Mouse (Mus musculus) lung, postnatal 10 days (tissue): Measurements from ENCODE around the gene Fpgs.

Experiments used
- DNase-seq: peaks from one replicate; pipeline ENCODE4 v3.0.0; 2021

Gene Fpgs

GRCm38 (mm10) chr2:32665853-32666252 is 38.1 kb downstream of the Fpgs start:
- no peak for DNase-seq

GRCm38 (mm10) chr2:32665345-32665744 is 38.6 kb downstream of the Fpgs start:
- no peak for DNase-seq

- DNase-seq, result no peak
These were observed 41.7 kb downstream of the Fpgs start for GRCm38 (mm10) chr2:32662291-32662690.

GRCm38 (mm10) chr2:32661509-32662107 is 42.3 kb downstream of the Fpgs start:
- peak; percentile 78 for DNase-seq

- DNase-seq, result no peak
These were observed 45.1 kb downstream of the Fpgs start for GRCm38 (mm10) chr2:32658873-32659272.

GRCm38 (mm10) chr2:32655826-32656225 is 48.1 kb downstream of the Fpgs start:
- peak; percentile 82 for DNase-seq

- no peak for DNase-seq
These were observed 48.6 kb downstream of the Fpgs start for GRCm38 (mm10) chr2:32655394-32655744.

- peak; percentile 62 for DNase-seq
These were observed 49.1 kb downstream of the Fpgs start for GRCm38 (mm10) chr2:32654743-32655393.

GRCm38 (mm10) chr2:32653764-32654163 is 50.2 kb downstream of the Fpgs start:
- DNase-seq, result no peak

GRCm38 (mm10) chr2:32647366-32647765 is 56.6 kb downstream of the Fpgs start:
- DNase-seq, result peak; percentile 55

- DNase-seq, result peak; percentile 92
These were observed 57.4 kb downstream of the Fpgs start, which contains the start of gene Eng for GRCm38 (mm10) chr2:32646379-32647056. TSS of gene Eng (plus strand) at chr2:32646595.

- no peak for DNase-seq
These were observed 58.3 kb downstream of the Fpgs start for GRCm38 (mm10) chr2:32645647-32646046.

- no peak for DNase-seq
These were observed 59.0 kb downstream of the Fpgs start for GRCm38 (mm10) chr2:32644799-32645475.

GRCm38 (mm10) chr2:32644083-32644482 is 59.9 kb downstream of the Fpgs start:
- DNase-seq, result no peak

- DNase-seq, result no peak
These were observed 61.1 kb downstream of the Fpgs start for GRCm38 (mm10) chr2:32642813-32643212.

GRCm38 (mm10) chr2:32641810-32642209 is 62.1 kb downstream of the Fpgs start:
- no peak for DNase-seq

- no peak for DNase-seq
These were observed 63.3 kb downstream of the Fpgs start for GRCm38 (mm10) chr2:32640550-32641051.

- DNase-seq, result no peak
These were observed 64.3 kb downstream of the Fpgs start for GRCm38 (mm10) chr2:32639632-32640031.

GRCm38 (mm10) chr2:32637778-32638281 is 66.1 kb downstream of the Fpgs start:
- DNase-seq, result peak; percentile 91

GRCm38 (mm10) chr2:32636617-32637016 is 67.3 kb downstream of the Fpgs start:
- no peak for DNase-seq

- DNase-seq, result no peak
These were observed 69.5 kb downstream of the Fpgs start for GRCm38 (mm10) chr2:32634277-32635105.

- DNase-seq, result peak; percentile 70
These were observed 70.3 kb downstream of the Fpgs start for GRCm38 (mm10) chr2:32633660-32634059.
